Mouse (Mus musculus): ENCODE data around the gene Rbm4. TPM values are rescaled to one million over a fixed set of nuclear protein-coding genes. Genes with fewer than 3 reads are reported as not detected.
"Not testable (repeated sequence)": the region's sequence is repeated elsewhere in the genome, so short reads cannot be mapped to it uniquely, and the experiment has no call there.

Gene Rbm4
- 62.4 and 65.4 TPM in 2 replicates for total RNA-seq (2021)
- long read RNA-seq, transcript Rbm4-206 (4 exons, 2,610 nt): minor isoform, 10 of 33 reads
- long read RNA-seq, transcript Rbm4-204 (4 exons, 1,411 nt): major isoform, 13 of 33 reads
- long read RNA-seq, partial matches to known transcripts: 4 of 33 reads
- long read RNA-seq, other reads (novel, unspliced or antisense): 2 of 33 reads

DNA sequence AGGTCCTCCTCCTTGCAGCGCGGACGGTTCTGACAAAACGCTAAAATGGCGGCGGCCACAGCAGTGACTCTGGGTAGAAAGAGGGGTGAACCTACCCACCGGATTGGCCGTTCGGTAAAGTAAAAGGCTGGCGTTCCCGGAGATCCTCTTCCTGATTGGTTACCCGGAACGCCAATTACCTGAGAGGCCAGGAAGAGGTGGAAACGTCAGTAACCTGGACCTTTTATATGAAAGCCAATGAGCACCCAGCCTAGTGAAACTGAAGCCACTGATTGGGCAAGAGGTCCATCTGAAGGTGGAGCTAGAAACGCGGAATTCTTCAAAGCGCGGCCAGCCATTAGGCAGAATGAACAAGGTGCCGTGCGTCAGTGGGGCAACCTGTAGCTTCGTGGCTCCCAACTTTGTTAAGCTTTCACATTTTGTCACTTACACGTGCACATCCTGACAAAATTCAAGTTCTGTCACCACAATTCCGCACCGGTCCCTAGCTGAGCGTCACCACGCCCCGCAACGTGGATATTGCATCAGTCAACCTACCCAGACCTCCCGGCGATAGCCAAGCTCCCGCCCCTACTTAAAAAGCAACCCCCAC, at the start of gene Rbm4:
Gene Rbm4, minus strand, starts transcription at position 71 of the 592 bp plus-strand sequence.
- peak; percentile 92 for DNase-seq

GRCm38 (mm10) chr19:4842611-4843010, 48.9 kb upstream of the Rbm4 start:
- DNase-seq: no peak

GRCm38 (mm10) chr19:4840848-4841247, 47.1 kb upstream of the Rbm4 start:
- DNase-seq: no peak

GRCm38 (mm10) chr19:4839149-4839548, 45.4 kb upstream of the Rbm4 start, which contains the start of the genes Ccs and Ccdc87:
TSS of gene Ccs (minus strand) at chr19:4839332.
TSS of gene Ccdc87 (plus strand) at chr19:4839366.
- DNase-seq: peak; percentile 98

DNA sequence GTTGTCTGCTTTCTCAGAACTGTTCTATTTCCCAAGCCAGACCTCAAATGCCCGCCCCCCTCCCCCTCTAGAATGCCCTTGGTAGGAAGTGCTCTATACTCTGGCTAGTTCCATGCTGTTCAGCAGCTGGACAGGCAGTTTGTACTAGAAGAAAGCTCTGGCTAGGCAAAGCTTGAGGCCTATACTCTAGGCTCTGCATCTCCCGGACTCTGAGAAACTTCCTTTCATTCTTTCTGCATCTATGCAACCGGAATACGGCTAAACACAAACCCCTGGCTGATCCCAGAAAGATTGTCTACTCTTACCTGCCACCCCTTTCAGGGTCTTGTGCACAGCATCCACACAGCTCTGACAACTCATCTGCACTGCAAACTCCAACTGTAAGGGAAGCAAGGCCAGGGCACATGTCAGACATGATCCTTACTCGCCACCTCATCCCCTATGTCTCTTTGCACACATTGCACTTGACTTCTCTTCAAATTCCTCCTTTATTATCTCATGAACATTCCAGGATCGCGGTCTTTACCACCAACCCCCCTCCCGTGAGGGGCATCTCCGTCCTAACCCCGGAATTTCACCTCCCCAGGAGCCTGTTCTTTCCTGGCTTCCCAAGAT, 44.9 kb upstream of the Rbm4 start:
- no peak for DNase-seq

DNA sequence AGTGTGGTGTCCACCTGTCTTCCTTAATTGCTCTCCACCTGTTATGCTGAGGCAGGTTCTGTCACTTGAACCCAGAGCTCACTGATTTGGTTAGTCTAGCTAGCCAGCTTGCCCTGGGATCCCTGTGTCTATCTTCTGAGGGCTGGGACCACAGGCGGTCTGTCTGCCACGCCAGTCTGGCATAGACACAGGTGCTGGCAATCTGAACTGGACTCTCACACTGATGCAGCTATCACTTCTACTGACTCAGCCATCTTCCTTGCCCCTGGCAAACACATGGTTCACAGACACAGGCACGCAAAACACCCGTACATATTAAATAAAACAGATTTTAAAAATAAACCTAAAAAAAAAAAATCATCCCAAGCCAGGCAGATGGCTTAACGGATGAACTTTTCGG, 43.3 kb upstream of the Rbm4 start:
- DNase-seq: no peak

GRCm38 (mm10) chr19:4836096-4836495, 42.4 kb upstream of the Rbm4 start:
- DNase-seq: no peak

DNA sequence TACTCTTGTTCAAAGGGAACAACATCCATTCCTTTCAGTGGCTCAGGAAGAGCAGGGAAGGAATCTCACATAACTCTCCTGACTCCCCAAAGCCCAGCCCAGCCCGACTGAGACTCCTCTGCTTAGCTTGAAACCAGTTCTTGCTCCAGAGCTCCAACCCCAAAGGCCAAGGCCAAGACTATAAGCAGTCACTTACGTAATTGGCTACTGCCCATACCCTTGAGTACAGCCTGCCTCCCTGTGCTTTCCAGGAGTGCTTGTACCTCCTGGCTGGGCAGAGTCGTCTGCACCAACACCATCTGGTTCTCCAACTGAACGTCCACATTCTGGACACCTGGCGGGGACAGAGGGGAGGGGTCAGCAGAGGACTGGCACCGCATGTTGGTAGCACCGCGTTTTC, 40.3 kb upstream of the Rbm4 start:
- no peak for DNase-seq

DNA sequence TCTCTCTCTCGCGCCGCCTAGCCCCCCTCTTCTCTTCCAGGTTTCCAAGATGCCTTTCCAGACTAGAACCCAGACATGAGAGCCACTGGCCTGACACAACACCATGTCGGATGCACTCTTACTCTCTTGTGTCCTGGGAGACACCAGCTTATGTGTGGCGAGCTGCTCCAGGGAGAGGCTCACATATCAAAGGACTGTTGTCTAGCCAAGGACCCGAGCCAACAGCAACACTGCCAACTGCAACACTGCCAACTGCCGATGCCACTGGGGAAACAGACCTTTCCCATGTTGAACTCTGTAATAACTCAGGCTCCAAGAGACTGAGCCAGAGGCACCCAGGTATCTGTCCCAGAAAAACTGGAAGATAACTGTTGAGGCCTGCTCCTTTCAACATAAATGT, 35.5 kb upstream of the Rbm4 start:
- peak; percentile 74 for DNase-seq

GRCm38 (mm10) chr19:4828444-4829114, 34.9 kb upstream of the Rbm4 start:
- no peak for DNase-seq

DNA sequence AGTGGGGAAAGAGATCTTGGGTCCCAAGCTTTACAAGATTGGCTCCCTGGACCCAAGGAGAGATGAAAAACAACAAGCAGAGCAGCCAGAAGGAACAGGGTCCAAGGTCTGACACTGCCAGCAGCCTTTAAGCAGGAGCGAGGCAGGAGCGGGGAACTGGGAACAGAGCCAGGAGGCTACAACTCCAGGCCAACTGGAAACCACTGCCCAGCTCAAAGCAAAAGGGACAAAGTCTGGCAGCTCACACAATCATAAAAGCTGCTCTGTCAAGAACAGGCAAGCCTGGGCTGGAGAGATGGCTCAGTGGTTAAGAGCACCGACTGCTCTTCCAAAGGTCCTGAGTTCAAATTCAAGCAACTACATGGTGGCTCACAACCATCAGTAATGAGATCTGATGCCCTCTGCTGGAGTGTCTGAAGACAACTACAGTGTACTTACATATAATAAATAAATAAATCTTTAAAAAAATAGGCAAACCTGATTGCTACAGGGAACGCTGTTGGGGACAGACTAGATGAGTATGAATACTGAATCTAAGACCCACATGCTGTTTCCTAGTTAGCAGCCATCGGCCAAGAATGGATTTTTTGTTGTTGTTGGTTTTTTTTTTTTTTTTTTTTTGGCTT, 27.1 kb upstream of the Rbm4 start:
- peak; percentile 71 for DNase-seq

DNA sequence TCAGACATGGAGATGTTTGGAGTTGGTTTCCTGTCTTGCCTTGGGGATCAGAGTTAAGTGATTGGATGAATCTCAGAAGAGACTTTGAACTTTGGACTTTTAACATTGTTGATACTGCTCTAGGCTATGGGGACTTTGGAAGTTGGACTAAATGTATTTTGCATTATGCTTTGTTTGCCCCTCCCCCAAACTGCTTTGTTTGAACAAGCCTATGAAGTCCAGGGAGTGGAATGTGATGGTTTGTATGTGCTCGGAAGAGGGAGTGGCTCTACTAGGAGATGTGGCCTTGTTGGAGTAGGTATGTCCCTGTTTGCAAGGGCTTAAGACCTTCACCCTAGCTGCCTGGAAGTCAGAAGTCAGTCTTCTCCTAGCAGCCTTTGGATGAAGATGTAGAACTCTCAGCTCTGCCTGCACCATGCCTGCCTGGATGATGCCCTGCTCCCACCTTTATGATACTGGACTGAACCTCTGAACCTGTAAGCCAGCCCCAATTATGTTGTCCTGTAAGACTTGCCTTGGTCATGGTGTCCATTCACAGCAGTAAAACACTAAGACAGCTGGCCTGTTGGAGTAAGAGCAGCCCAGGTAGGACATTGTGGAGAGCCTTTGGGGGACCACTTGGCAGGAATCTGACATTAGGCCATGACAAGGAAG, 23.6 kb upstream of the Rbm4 start:
- DNase-seq: no peak

DNA sequence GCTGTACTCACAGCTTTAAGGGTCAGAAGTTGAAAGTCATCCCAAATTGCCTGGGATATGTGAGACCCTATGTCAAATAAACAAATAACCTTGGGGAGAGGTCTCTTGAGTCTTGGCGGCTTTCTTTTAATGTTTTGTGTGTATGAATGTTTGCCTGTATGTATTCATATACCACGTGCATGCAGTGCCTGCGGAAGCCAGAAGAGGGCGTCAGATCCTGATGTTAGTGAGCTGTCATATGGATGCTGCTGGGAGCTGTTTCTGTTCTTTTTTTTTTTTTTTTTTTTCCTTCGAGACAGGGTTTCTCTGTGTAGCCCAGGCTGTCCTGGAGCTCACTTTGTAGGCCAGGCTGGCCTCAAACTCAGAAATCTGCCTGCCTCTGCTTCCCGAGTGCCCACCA, 19.3 kb upstream of the Rbm4 start:
- no peak for DNase-seq

- DNase-seq: not testable (repeated sequence)
Measured at GRCm38 (mm10) chr19:4812334-4812949, 18.7 kb upstream of the Rbm4 start.

- DNase-seq: no peak
Measured at GRCm38 (mm10) chr19:4811909-4812242, 18.2 kb upstream of the Rbm4 start.

DNA sequence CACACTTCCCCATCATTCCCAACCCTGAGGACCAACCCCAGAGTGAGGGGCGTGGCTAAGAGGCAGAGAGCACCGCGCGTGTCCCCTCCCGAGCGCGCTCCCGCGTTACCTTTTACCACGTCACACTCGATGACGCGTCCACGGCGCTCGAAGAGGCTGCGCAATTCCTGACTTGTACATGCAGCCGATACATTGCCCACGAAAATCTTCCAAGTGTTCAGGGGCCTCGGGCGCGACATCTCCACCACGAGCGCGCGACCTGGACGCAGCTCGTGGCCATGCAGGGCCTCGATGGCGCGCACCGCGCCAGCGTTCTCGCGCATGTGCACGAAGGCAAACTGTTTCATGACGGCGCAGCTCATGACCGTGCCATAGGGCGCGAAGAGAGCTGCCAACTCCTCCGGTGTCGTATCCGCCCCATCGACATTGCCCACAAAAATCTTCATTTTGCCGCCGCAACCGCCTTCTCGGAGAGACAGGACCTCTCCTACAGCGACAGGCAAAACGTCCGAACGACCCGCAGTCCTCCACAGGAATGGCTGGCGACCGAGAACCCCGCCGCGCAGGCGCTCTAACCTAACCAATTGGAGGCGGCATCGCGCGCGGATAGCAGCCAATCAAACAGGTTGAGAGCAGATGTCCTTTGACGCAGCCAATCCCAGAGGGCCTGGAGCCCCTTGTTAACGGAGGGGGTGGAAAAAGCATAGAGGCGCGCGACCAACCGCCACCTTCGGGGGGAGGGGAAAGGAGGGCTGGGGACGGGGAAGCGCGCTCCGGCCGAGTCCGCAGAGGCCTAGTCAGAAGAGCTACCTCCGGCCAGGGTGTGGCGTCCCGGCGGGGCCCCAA, 17.6 kb upstream of the Rbm4 start, which contains the start of the genes Gm21992 and Rbm14:
Gene Gm21992, minus strand, starts transcription at position 550 of the 846 bp plus-strand sequence.
Gene Rbm14, minus strand, starts transcription at position 572 of the 846 bp plus-strand sequence.
- peak; percentile 98 for DNase-seq

- DNase-seq: no peak
Measured at GRCm38 (mm10) chr19:4810746-4811062, 17.0 kb upstream of the Rbm4 start.

GRCm38 (mm10) chr19:4810309-4810708, 16.6 kb upstream of the Rbm4 start:
- DNase-seq: no peak

- DNase-seq: no peak
Measured at GRCm38 (mm10) chr19:4803283-4803682, 9.6 kb upstream of the Rbm4 start.

DNA sequence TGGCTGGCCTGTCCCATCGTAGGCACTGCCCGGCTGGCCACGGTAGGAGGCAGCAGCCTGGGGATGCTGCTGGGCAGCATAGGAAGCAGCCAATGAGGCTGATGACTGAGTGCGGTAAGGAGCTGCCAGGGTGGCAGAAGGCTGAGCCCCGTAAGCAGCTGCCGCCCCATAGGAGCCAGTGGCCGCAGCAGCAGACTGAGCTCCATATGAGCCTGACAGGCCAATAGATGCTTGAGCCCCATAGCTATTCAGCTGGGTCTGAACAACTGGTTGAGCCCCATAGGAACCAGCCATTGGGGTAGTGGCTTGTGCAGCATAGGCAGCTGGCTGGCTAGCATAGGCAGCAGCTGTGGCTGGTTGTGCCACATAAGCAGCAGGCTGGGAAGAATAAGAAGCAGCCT, 9.0 kb upstream of the Rbm4 start:
- no peak for DNase-seq

- no peak for DNase-seq
Measured at GRCm38 (mm10) chr19:4799083-4799482, 5.4 kb upstream of the Rbm4 start.
